ENCODE assay signal across 8 mouse cellular contexts in the genomic region with DNA sequence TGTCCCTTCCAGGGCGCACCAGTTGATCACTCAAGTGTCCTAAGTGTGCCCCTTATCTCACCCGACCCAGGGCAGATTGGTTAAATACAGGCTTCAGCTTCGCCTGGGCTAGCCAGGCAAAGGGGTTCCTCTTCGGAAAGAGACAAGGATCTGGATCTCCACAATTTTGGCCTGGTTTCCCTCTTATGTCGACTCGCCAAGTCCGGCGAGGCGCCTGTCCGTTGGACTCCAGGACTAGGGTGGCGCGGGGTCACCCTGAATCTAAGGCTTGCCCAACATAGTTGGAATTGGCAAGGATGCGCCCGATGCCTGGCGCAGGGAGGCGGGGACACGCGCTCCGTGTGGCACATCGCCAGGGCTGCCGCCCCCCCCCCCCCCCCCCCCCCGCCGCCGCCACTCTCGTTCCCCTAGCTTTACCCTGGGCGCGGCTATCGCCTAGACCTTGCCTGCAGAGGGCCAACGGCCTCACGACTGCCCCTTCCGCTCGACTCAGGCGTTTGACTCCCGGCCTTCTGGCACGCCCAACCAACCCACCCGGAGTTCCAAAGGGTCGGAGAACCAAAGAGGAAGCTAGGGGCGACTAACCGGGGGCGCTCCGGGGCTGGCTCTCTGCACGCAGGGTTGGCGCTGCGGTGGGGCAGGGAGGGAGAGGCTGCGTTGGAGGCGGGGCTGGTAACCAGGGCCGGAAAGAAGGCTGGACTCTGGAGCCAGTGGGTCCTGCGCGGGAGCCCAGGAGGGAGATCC. TPM values are rescaled to one million over a fixed set of nuclear protein-coding genes. Genes with fewer than 3 reads are reported as not detected.
DNase-seq lines count a peak whose midpoint lies in the region; ATAC-seq lines count a peak whose summit lies in the region.

No protein-coding gene starts in this region.

- H3K27ac ChIP-seq in heart, embryonic 12.5 days (ENCODE audit: poor library complexity, severe bottlenecking) = peak overlapping the region; percentile 97
- peak overlapping the region; percentile 98 for H3K27ac ChIP-seq in kidney, embryonic 15.5 days
- H3K27ac ChIP-seq in midbrain, embryonic 16.5 days (ENCODE audit: low read length) = peak overlapping the region; percentile 96

- peaks cover 45% of the 10 kb centered on the region for H3K27me3 ChIP-seq in erythroblast, embryonic 14.5 days (ENCODE audit: control insufficient read depth)
- H3K27me3 ChIP-seq in heart, embryonic 12.5 days (replicated peaks) = no peaks in the 10 kb centered on the region
- H3K27me3 ChIP-seq in kidney, embryonic 15.5 days = no peaks in the 10 kb centered on the region
- H3K27me3 ChIP-seq in midbrain, embryonic 16.5 days (ENCODE audit: control insufficient read depth, insufficient read depth, low read depth, low read length) = no peaks in the 10 kb centered on the region

- peak; percentile 81 for ATAC-seq in heart, embryonic 12.5 days (ENCODE audit: insufficient number of reproducible peaks, low FRiP score)
- ATAC-seq in kidney, embryonic 15.5 days (replicated peaks; ENCODE audit: low FRiP score) = peak; percentile 86
- ATAC-seq in midbrain, embryonic 16.5 days = peak; percentile 63

- 1% methylated on average over 38 of the region's 49 CpGs for WGBS in heart, embryonic 12.5 days
- WGBS in kidney, embryonic 15.5 days = 3% methylated on average over 36 of the region's 49 CpGs
- WGBS in midbrain, embryonic 16.5 days = 3% methylated on average over 40 of the region's 49 CpGs

- no peaks in the 10 kb centered on the region for H3K4me1 ChIP-seq in erythroblast, embryonic 14.5 days (ENCODE audit: control insufficient read depth)
- H3K4me1 ChIP-seq in heart, embryonic 12.5 days (replicated peaks) = peaks cover 13% of the 10 kb centered on the region; the same call in 1 of the 2 replicates
- peaks cover 31% of the 10 kb centered on the region for H3K4me1 ChIP-seq in kidney, embryonic 15.5 days
- H3K4me1 ChIP-seq in midbrain, embryonic 16.5 days (ENCODE audit: control insufficient read depth, insufficient read depth, low read length) = peaks cover 20% of the 10 kb centered on the region

- H3K9me3 ChIP-seq in erythroblast, embryonic 14.5 days (ENCODE audit: control insufficient read depth, low read length) = no peaks in the 10 kb centered on the region
- no peaks in the 10 kb centered on the region for H3K9me3 ChIP-seq in heart, embryonic 12.5 days (replicated peaks)
- H3K9me3 ChIP-seq in kidney, embryonic 15.5 days (replicated peaks) = no peaks in the 10 kb centered on the region
- no peaks in the 10 kb centered on the region for H3K9me3 ChIP-seq in midbrain, embryonic 16.5 days (replicated peaks; ENCODE audit: control insufficient read depth, low read length, poor library complexity, severe bottlenecking)

- DNase-seq in 3134 (ENCODE audit: extremely low read depth, insufficient read length, low spot score) (peak; percentile 96), liver (peak; percentile 72)
- peak; percentile 56 for DNase-seq in brain, adult 2 months (ENCODE audit: low read depth, low spot score)
- peak; percentile 18 to 47 for DNase-seq in spleen, postnatal 10 days (ENCODE audit: low spot score in 2 of 2)

- peak overlapping the region; percentile 83 for H3K4me2 ChIP-seq in heart, embryonic 12.5 days
- peak overlapping the region; percentile 92 for H3K4me2 ChIP-seq in kidney, embryonic 15.5 days
- H3K4me2 ChIP-seq in midbrain, embryonic 16.5 days (ENCODE audit: low read length) = peak overlapping the region; percentile 99

- H3K9ac ChIP-seq in heart, embryonic 12.5 days = peak overlapping the region; percentile 94
- peak overlapping the region; percentile 93 for H3K9ac ChIP-seq in kidney, embryonic 15.5 days
- peak overlapping the region; percentile 95 for H3K9ac ChIP-seq in midbrain, embryonic 16.5 days (ENCODE audit: low read depth, low read length)

- H3K4me3 ChIP-seq in erythroblast, embryonic 14.5 days (replicated peaks) = peak overlapping the region; percentile 41
- peak overlapping the region; percentile 83 for H3K4me3 ChIP-seq in heart, embryonic 12.5 days
- H3K4me3 ChIP-seq in kidney, embryonic 15.5 days (replicated peaks) = peak overlapping the region; percentile 95
- H3K4me3 ChIP-seq in midbrain, embryonic 16.5 days (ENCODE audit: low read depth, low read length) = peak overlapping the region; percentile 61

- H3K36me3 ChIP-seq in erythroblast, embryonic 14.5 days (ENCODE audit: control insufficient read depth) = no peaks in the 10 kb centered on the region
- no peaks in the 10 kb centered on the region for H3K36me3 ChIP-seq in heart, embryonic 12.5 days
- H3K36me3 ChIP-seq in kidney, embryonic 15.5 days = no peaks in the 10 kb centered on the region
- no peaks in the 10 kb centered on the region for H3K36me3 ChIP-seq in midbrain, embryonic 16.5 days (ENCODE audit: control insufficient read depth, insufficient read depth, low read length)

RNA-seq across cellular contexts. Expression of gene Nrp1, which starts 1.4 kb away (rescaled TPM):
- 0.02 and 0.03 TPM in 2 replicates for polyA plus RNA-seq in erythroblast, embryonic 14.5 days (2012)
- 135 and 138 TPM in 2 replicates for polyA plus RNA-seq in heart, embryonic 12.5 days (2016; fragmentation: Nextera tagmentation; extraction: Ambion mirVana)
- polyA plus RNA-seq in kidney, embryonic 15.5 days (2015; fragmentation: Nextera tagmentation; extraction: Ambion mirVana) = 130 and 140 TPM in 2 replicates
- 81.3 and 85.8 TPM in 2 replicates for polyA plus RNA-seq in midbrain, embryonic 16.5 days (2015; fragmentation: Nextera tagmentation; extraction: Ambion mirVana)

Comparison
In these comparisons a context has a peak if more than half of its experiments do, and no peak if none do; other contexts are left out.
1. Peak in every context shown above with its lines: DNase-seq, ATAC-seq, H3K4me3 ChIP-seq and H3K27ac ChIP-seq.
2. DNase-seq: peak in every context shown above with its lines; median percentile 96 in 3134; 72 in liver; 56 in brain, adult 2 months; 32 in spleen, postnatal 10 days.
3. H3K4me3 ChIP-seq: peak in every context shown above with its lines; median percentile 95 in kidney, embryonic 15.5 days; 83 in heart, embryonic 12.5 days; 61 in midbrain, embryonic 16.5 days; 41 in erythroblast, embryonic 14.5 days.
4. RNA of gene Nrp1, which starts 1.4 kb away (polyA plus RNA-seq): 130 to 140 TPM in kidney, embryonic 15.5 days, 135 to 138 TPM in heart, embryonic 12.5 days and 81.3 to 85.8 TPM in midbrain, embryonic 16.5 days; 0.02 to 0.03 TPM in erythroblast, embryonic 14.5 days; every median in the first group is over 10 times any median in the second.